Mouse (Mus musculus) layer of hippocampus, postnatal 25 days (tissue): ENCODE results near the gene Rac3. TPM values are rescaled to one million over a fixed set of nuclear protein-coding genes. Genes with fewer than 3 reads are reported as not detected.

ENCODE experiments used
- DNase-seq, 2 experiments: peaks; one replicate each; pipeline ENCODE4 v3.0.0; 2022; ENCODE audit warnings: mixed read lengths in 2 of 2, low spot score in 1 of 2; ENCODE audit errors: extremely low spot score in 1 of 2
- total RNA-seq, 2 experiments: library from RNA; stranded (reverse); gene quantifications; 2 replicates each; pipeline ENCODE4 v1.2.3; 2021

Gene Rac3
- total RNA-seq, 2 experiments from 2014 or later = 33.7 to 46.8 TPM

GRCm38 (mm10) chr11:120704486-120705325 is 16.6 kb upstream of the Rac3 start:
- DNase-seq = no peak

GRCm38 (mm10) chr11:120706120-120706519 is 15.2 kb upstream of the Rac3 start:
- DNase-seq = no peak

GRCm38 (mm10) chr11:120707225-120707624 is 14.0 kb upstream of the Rac3 start:
- no peak for DNase-seq

GRCm38 (mm10) chr11:120707969-120708368 is 13.3 kb upstream of the Rac3 start:
- DNase-seq = no peak

GRCm38 (mm10) chr11:120709551-120709950 is 11.7 kb upstream of the Rac3 start:
- DNase-seq = no peak

- no peak for DNase-seq
These were observed 10.6 kb upstream of the Rac3 start for GRCm38 (mm10) chr11:120710672-120711071.

GRCm38 (mm10) chr11:120711980-120712604 is 9.2 kb upstream of the Rac3 start:
- no peak for DNase-seq

- peak; percentile 37 to 59 for DNase-seq
These were observed 8.3 kb upstream of the Rac3 start for GRCm38 (mm10) chr11:120712771-120713568.

- peak; percentile 79 to 85 for DNase-seq
These were observed 7.4 kb upstream of the Rac3 start, which contains the start of the genes Cenpx and Lrrc45 for GRCm38 (mm10) chr11:120713580-120714518. Cenpx (minus strand) TSS chr11:120713738. Lrrc45 (plus strand) TSS chr11:120713925.

- no peak for DNase-seq
These were observed 6.7 kb upstream of the Rac3 start for GRCm38 (mm10) chr11:120714546-120714945.

- no peak for DNase-seq
These were observed 6.1 kb upstream of the Rac3 start for GRCm38 (mm10) chr11:120715131-120715530.

- no peak for DNase-seq
These were observed 2.0 kb upstream of the Rac3 start for GRCm38 (mm10) chr11:120719242-120719641.

- DNase-seq = no peak
These were observed 1.4 kb upstream of the Rac3 start for GRCm38 (mm10) chr11:120719841-120720376.

GRCm38 (mm10) chr11:120720450-120720849 is 820 bp upstream of the Rac3 start:
- DNase-seq = peak; percentile 84 to 98

GRCm38 (mm10) chr11:120722067-120722630 is 879 bp downstream of the Rac3 start:
- DNase-seq = no peak

GRCm38 (mm10) chr11:120722761-120723382 is 1.6 kb downstream of the Rac3 start:
- no peak for DNase-seq

GRCm38 (mm10) chr11:120723509-120723908 is 2.2 kb downstream of the Rac3 start:
- DNase-seq = no peak

- no peak for DNase-seq
These were observed 5.2 kb downstream of the Rac3 start for GRCm38 (mm10) chr11:120726243-120727168.
